Mouse (Mus musculus): ENCODE measurements around the gene Plcb1. TPM values are rescaled to one million over a fixed set of nuclear protein-coding genes. Genes with fewer than 3 reads are reported as not detected.

The Plcb1 gene
- total and polyA plus RNA-seq, 3 experiments = 0.78 to 4.2 (median 3.9) TPM

- Histone ChIP-seq H3K36me3 (ENCODE audit: control insufficient read depth, insufficient read depth, low read length) (no peaks in the 10 kb centered on the region), H3K9ac (ENCODE audit: low read depth, low read length) (no peak overlapping the region), H3K27me3 (ENCODE audit: control insufficient read depth, insufficient read depth, low read length) (no peaks in the 10 kb centered on the region), H3K27ac (no peak overlapping the region), H3K4me3 (no peak overlapping the region), H3K79me2 (replicated peaks; ENCODE audit: control insufficient read depth, insufficient read depth, low read length) (no peaks in the 10 kb centered on the region), H3K4me1 (ENCODE audit: control insufficient read depth, insufficient read depth, low read length) (peaks cover 2% of the 10 kb centered on the region; the same call in 1 of the 2 replicates)
- 49% methylated on average over 8 of the region's 8 CpGs for WGBS
- no peak for DNase-seq
- intact Hi-C loops (cut with DNase I) = no loop called here
- TF ChIP-seq EP300 (IDR thresholded peaks at IDR 0.05; ENCODE audit: insufficient read depth, low read depth, low read length) = no peak
- no peak for TF ChIP-seq CTCF (IDR thresholded peaks at IDR 0.05)
- TF ChIP-seq POLR2A (IDR thresholded peaks at IDR 0.05; ENCODE audit: insufficient read depth, low read depth, low read length) = no peak
Observed at GRCm38 (mm10) chr2:134826111-134827005, 40.5 kb downstream of the Plcb1 start.

GRCm38 (mm10) chr2:134827778-134828487, 42.1 kb downstream of the Plcb1 start:
- Histone ChIP-seq H3K4me3 (no peak overlapping the region), H3K79me2 (replicated peaks; ENCODE audit: control insufficient read depth, insufficient read depth, low read length) (0 out of 2 replicates have a peak, but pooled peaks cover 1% of the 10 kb centered on the region), H3K27ac (no peak overlapping the region), H3K27me3 (ENCODE audit: control insufficient read depth, insufficient read depth, low read length) (no peaks in the 10 kb centered on the region), H3K36me3 (ENCODE audit: control insufficient read depth, insufficient read depth, low read length) (no peaks in the 10 kb centered on the region), H3K9ac (ENCODE audit: low read depth, low read length) (no peak overlapping the region), H3K4me1 (ENCODE audit: control insufficient read depth, insufficient read depth, low read length) (peaks cover 2% of the 10 kb centered on the region; the same call in 1 of the 2 replicates)
- 90% methylated on average over 3 of the region's 3 CpGs for WGBS
- TF ChIP-seq EP300 (IDR thresholded peaks at IDR 0.05; ENCODE audit: insufficient read depth, low read depth, low read length) (no peak), POLR2A (IDR thresholded peaks at IDR 0.05; ENCODE audit: insufficient read depth, low read depth, low read length) (no peak), CTCF (IDR thresholded peaks at IDR 0.05) (no peak)
- intact Hi-C loops (cut with DNase I) = no loop called here
- no peak for DNase-seq

DNA sequence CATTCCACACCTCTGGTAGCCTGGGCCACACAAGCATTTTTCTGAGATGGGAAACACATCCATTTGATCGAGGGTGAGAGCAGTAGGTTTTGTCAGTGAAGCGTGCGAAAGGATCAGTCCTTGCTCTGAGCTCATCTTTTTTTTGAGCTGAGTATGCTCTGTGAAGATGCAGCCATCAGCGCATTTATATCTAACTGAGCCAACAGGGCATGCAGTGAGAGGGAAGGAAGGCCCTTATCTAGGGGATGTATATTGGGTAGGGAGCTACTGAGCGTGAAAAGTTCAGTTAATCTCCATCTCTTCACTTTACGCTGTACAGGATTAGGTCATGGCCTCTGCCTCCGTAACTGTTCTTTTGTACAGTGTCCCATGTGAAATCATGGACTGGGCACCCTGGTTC, 46.0 kb downstream of the Plcb1 start:
- Histone ChIP-seq H3K27me3 (ENCODE audit: control insufficient read depth, insufficient read depth, low read length) (no peaks in the 10 kb centered on the region), H3K79me2 (replicated peaks; ENCODE audit: control insufficient read depth, insufficient read depth, low read length) (0 out of 2 replicates have a peak, but pooled peaks cover 1% of the 10 kb centered on the region), H3K4me3 (no peak overlapping the region), H3K36me3 (ENCODE audit: control insufficient read depth, insufficient read depth, low read length) (no peaks in the 10 kb centered on the region), H3K4me1 (ENCODE audit: control insufficient read depth, insufficient read depth, low read length) (no peaks in the 10 kb centered on the region), H3K9ac (ENCODE audit: low read depth, low read length) (no peak overlapping the region), H3K27ac (no peak overlapping the region)
- intact Hi-C loops (cut with DNase I) = no loop called here
- TF ChIP-seq EP300 (IDR thresholded peaks at IDR 0.05; ENCODE audit: insufficient read depth, low read depth, low read length) (no peak), CTCF (IDR thresholded peaks at IDR 0.05) (no peak), POLR2A (IDR thresholded peaks at IDR 0.05; ENCODE audit: insufficient read depth, low read depth, low read length) (no peak)
- 88% methylated on average over 7 of the region's 7 CpGs for WGBS
- DNase-seq = no peak

- no peaks in the 10 kb centered on the region for H3K4me1 ChIP-seq (ENCODE audit: control insufficient read depth, insufficient read depth, low read length)
- 79% methylated on average over 1 of the region's 1 CpGs for WGBS
- H3K79me2 ChIP-seq (replicated peaks; ENCODE audit: control insufficient read depth, insufficient read depth, low read length) = 0 out of 2 replicates have a peak, but pooled peaks cover 1% of the 10 kb centered on the region
- intact Hi-C loops (cut with DNase I) = loop anchor here (5.0 kb wide), 2 partner anchors 171 to 491 kb away; no protein-coding TSS in a partner anchor
- no peak overlapping the region for H3K4me3 ChIP-seq
- no peak overlapping the region for H3K9ac ChIP-seq (ENCODE audit: low read depth, low read length)
- no peaks in the 10 kb centered on the region for H3K27me3 ChIP-seq (ENCODE audit: control insufficient read depth, insufficient read depth, low read length)
- H3K27ac ChIP-seq = no peak overlapping the region
- no peaks in the 10 kb centered on the region for H3K36me3 ChIP-seq (ENCODE audit: control insufficient read depth, insufficient read depth, low read length)
- DNase-seq = no peak
- no peak for TF ChIP-seq POLR2A (IDR thresholded peaks at IDR 0.05; ENCODE audit: insufficient read depth, low read depth, low read length)
- no peak for TF ChIP-seq EP300 (IDR thresholded peaks at IDR 0.05; ENCODE audit: insufficient read depth, low read depth, low read length)
- TF ChIP-seq CTCF (IDR thresholded peaks at IDR 0.05) = peak; percentile 48
Observed at GRCm38 (mm10) chr2:134836097-134836496, 50.2 kb downstream of the Plcb1 start.

- Histone ChIP-seq H3K4me3 (no peak overlapping the region), H3K27ac (no peak overlapping the region), H3K9ac (ENCODE audit: low read depth, low read length) (no peak overlapping the region), H3K4me1 (ENCODE audit: control insufficient read depth, insufficient read depth, low read length) (no peaks in the 10 kb centered on the region; the same call in 1 of the 2 replicates), H3K79me2 (replicated peaks; ENCODE audit: control insufficient read depth, insufficient read depth, low read length) (no peaks in the 10 kb centered on the region), H3K27me3 (ENCODE audit: control insufficient read depth, insufficient read depth, low read length) (no peaks in the 10 kb centered on the region), H3K36me3 (ENCODE audit: control insufficient read depth, insufficient read depth, low read length) (no peaks in the 10 kb centered on the region)
- intact Hi-C loops (cut with DNase I) = loop anchor here (5.0 kb wide), 2 partner anchors 169 to 489 kb away; no protein-coding TSS in a partner anchor
- no peak for DNase-seq
- TF ChIP-seq POLR2A (IDR thresholded peaks at IDR 0.05; ENCODE audit: insufficient read depth, low read depth, low read length) = no peak
- no peak for TF ChIP-seq EP300 (IDR thresholded peaks at IDR 0.05; ENCODE audit: insufficient read depth, low read depth, low read length)
- TF ChIP-seq CTCF (IDR thresholded peaks at IDR 0.05) = no peak
- 79% methylated on average over 1 of the region's 1 CpGs for WGBS
Observed at GRCm38 (mm10) chr2:134838185-134838584, 52.3 kb downstream of the Plcb1 start.
